Mouse (Mus musculus) spleen, postnatal 36 days (tissue): ENCODE results near the gene Ago3.

ENCODE experiments used
- DNase-seq, 2 experiments: peaks; one replicate each; pipeline ENCODE4 v3.0.0; 2022; ENCODE audit warnings: low spot score in 2 of 2, mixed read lengths in 1 of 2

Gene Ago3

GRCm38 (mm10) chr4:126423866-126424265 lies 5.5 kb downstream of the Ago3 start:
- no peak for DNase-seq

- no peak for DNase-seq
These were observed 13.6 kb downstream of the Ago3 start for GRCm38 (mm10) chr4:126415707-126416106.

DNA sequence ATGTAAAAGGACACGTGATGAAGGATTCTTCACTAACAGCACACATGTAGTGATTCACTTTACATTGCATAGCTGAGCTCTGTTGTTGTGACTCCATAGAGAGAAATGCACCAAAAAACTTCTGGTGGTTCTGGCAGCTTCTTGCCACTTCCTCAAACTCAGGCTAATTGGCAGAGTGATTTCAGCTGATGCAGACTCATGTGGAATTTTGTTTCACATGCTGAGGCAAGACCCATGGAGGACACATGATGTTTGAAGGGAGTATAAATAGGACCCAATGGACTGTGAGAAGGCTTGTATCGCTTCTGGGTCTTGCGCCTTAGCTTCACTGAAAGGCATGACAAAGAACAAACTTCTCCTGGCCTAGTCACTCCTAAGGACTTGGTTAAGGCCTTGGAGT lies 16.8 kb downstream of the Ago3 start:
- DNase-seq = no peak

GRCm38 (mm10) chr4:126371497-126371896 lies 57.9 kb downstream of the Ago3 start:
- DNase-seq = no peak

- DNase-seq = no peak
These were observed 69.3 kb downstream of the Ago3 start for GRCm38 (mm10) chr4:126360069-126360468.

DNA sequence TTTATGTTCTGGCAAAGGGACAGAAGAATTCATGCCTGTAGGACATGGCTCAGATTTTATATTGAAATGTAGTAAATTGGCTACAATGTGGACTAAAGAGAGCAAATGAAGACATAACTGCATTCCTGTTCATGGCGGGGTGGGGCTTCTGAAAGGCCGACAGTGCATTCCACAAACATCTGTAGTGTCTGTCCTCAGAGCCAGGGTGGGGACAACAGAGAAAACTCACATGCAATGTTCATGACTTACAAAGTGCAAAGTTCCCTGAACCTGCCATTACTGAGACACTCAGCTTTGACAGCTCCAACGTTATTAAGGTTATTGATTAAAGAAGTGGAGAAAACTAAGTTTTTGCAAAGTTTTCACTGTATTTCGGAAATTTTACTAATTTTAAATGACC lies 85.9 kb downstream of the Ago3 start:
- DNase-seq = no peak

GRCm38 (mm10) chr4:126339461-126339860 lies 89.9 kb downstream of the Ago3 start:
- no peak for DNase-seq

DNA sequence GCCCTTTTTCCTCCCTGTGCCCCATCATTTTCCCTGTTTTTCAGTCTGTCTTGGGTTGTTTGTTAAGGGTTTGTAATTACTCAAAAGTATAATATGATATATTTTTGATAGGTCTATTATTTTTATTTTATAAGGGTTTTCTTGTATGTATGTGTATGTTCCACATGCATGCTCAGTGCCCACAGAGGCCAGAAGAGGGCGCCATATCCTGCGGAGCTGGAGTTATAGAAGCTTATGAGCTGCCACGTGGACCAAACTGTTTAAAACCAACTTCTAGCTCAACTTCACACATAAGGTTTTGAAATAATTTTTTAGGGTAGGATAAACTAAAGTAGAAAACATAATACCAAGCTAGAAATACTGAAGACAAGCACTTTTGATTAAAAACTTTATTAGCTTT lies 97.0 kb downstream of the Ago3 start:
- DNase-seq = no peak

GRCm38 (mm10) chr4:126331751-126332150 lies 97.6 kb downstream of the Ago3 start:
- no peak for DNase-seq

DNA sequence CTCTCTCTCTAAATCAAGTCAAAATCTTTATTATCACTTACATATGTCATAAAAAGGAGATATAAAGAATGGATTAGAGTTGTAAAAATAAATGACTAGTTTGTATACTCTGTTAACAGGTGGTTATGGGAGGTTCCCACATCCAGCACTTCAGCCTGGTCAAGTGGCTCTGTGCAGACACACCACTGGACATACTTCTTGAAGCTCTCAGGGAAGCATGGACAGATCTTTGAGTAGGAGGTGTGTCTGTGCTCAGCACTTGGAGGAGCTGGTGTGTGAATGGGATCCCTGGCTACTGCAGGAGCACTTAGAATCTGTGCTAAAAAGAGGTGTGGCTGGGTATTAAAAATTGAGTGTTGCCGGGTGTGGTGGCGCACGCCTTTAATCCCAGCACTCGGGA lies 99.1 kb downstream of the Ago3 start:
- DNase-seq = no peak

GRCm38 (mm10) chr4:126326036-126326435 lies 103.3 kb downstream of the Ago3 start:
- DNase-seq = no peak

DNA sequence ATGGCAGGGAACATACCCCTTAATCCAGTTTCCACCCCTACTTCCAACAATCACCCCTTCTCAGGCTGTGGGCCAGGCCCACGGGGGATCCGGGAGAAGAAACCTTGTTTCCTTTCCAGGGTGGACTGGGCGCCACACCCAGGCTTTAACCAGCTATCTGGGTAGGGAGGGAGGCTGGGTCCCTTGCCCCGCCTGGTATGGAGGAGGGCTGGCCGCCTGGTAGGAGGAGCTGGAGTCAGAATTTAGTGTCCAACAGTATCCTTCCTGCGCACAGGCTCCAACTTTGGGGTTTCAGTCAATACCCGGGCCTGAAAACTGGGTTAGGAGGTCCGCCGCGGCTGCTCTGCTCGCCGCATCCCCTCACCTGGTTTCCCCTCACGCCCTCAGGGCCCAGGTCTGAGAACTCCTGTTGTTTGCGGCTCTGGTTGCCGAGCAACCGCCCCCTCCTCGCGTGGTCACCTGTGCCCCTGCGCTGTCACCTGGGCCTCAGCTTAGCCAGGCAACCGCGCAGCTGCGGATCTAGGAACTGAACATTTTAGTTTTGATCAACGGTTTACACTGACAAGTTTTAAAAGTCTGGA lies 104.0 kb downstream of the Ago3 start, which contains the start of gene Tekt2:
Tekt2 (minus strand) TSS at position 408 of the 581 bp plus-strand sequence.
- no peak for DNase-seq

GRCm38 (mm10) chr4:126324861-126325260 lies 104.5 kb downstream of the Ago3 start:
- DNase-seq = no peak

DNA sequence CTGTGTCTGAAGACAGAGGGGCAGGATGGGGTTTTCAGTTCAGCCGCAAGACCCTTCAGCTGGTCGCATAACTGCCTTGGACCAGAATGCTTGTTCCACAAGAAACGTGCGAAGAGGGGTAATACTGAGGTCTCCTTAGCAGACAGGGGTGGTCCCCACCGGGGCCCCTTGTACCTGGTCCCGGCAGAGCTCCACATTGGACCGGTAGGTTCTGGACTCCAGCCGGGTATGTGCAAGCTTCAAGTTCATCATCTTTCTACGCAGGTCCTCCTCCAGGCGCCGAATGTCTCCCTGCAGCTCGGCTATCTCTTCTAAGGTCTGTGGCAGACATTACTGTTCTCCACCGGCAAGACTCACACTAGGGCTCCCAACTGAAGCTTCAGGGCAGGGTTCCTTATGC lies 106.7 kb downstream of the Ago3 start:
- no peak for DNase-seq

DNA sequence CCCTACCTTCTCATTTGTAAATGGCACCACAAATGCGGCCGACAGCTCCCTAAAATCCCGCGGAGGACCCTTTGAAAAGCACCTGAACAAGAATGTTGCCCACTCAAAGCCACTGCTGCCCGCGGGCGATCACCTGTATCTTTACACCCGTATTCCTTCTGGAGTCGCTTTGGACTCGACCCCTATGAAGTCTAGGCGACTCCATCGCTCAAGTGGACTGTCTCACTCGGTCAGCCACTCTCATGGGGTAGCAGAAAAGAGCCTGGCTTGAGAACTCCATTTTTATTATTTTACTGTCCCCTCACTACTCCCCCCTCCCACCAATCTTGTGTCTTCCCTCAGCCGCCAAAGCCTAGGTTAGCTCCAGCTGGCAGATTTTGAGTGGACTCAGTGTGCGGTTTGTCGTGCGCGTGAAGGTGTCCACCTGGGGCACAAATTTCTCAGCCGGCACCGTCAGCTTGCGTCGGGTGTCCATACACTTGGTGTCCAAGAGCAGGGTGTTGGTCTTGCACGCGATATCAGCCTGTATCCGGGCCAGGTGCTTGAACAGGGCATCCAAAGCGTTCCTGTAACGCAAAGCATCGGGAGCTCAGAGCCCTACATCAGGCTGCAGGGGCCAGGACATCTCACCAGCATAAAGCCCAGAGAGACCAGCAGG lies 107.4 kb downstream of the Ago3 start:
- DNase-seq = no peak

DNA sequence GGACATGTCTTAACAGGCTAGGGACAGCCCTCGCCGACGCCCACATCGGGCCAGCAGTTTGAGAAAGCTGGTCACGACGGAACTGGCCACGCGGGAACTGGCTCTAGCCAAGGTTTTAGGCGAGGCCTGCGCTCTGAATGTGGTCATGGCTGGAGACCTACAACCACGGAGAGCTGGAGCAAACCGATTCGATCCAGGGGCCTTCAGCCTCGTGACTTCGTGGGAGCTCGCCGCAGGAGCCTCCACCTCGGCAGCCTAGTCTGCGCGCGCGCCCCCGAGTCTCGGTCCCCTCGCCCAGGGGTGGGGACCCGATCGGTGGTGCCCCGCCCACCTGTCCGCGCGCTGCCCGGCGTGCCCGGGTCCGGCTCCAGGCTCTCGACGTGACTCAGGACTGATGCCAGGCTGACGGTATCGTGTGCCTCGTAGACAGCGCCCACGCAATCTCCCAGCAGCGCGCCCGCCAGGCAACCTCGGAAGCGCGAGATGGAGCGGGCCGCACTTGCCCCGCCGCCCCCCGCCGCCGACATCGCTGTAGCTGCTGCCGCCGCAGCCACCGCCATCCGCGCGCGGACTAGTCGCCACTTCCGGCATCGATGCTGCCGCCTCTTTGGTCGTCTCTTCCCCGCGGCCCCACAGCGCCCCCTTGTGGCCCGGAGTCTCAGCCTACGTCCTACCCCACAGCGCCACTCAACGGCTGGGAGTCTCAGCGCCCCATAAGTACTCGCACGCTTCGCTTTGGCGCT lies 108.1 kb downstream of the Ago3 start, which contains the start of gene Adprhl2:
Adprhl2 (minus strand) TSS at position 593 of the 743 bp plus-strand sequence.
- peak; percentile 95 for DNase-seq

DNA sequence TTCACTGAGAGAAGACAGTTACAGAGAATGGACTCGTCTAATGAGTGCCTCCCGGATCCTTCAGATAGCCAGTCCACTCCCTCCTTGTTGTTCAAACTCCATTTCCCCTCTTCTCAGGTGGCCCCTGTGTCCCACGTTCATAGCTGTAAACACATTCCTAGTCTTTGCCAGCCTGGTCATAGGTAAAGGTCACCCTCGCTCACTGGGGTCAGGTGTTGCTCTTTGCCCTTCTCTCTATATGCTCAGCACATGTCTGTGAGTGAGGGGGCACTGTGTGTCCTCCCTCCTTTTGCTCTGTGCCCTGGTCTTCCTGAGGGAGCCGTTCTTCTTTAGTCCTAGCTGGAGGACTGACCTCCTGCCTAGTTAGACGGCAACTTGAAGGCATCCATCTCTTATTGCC lies 109.5 kb downstream of the Ago3 start:
- DNase-seq = no peak

- no peak for DNase-seq
These were observed 112.8 kb downstream of the Ago3 start for GRCm38 (mm10) chr4:126316443-126317040.

- no peak for DNase-seq
These were observed 113.4 kb downstream of the Ago3 start for GRCm38 (mm10) chr4:126315931-126316330.

- DNase-seq = no peak
These were observed 115.0 kb downstream of the Ago3 start for GRCm38 (mm10) chr4:126314393-126314792.

DNA sequence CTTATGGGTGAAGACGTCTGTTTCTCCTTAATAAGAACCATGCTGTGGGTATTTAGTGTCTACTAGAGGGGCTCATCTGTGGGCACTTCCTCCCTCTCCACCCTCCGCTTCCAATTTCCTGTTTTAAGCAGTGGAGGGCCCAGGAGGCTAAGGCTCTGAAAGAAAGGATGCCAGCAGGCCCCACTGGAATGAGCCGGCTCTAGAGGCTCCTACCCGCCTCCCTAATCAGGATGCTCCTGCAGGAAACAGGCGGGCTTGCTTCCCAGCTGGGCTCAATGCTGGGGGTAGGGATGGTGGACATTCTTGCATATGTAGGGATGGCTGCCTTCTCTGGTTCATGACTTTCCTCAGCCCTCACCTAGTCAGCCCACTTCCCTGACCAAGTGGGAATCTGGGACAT lies 116.2 kb downstream of the Ago3 start:
- DNase-seq = no peak

DNA sequence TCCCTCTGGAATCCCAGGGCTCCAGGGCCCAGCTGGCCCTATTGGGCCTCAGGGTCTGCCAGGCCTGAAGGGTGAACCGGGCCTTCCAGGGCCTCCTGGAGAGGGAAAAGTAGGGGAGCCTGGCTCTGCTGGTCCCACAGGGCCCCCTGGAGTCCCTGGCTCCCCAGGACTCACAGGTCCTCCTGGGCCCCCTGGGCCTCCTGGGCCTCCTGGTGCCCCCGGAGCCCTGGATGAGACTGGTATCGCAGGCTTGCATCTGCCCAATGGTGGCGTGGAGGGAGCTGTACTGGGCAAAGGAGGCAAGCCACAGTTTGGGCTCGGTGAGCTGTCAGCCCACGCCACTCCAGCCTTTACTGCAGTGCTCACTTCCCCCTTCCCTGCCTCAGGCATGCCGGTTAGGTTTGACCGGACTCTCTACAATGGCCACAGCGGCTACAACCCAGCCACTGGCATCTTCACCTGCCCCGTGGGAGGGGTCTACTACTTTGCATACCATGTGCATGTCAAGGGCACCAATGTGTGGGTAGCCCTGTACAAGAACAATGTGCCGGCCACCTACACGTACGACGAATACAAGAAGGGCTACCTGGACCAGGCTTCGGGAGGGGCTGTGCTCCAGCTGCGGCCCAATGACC lies 117.7 kb downstream of the Ago3 start:
- DNase-seq = no peak
